Comparison of ENCODE assay signal across 15 mouse cellular contexts in genomic region chr16:37779651-37780280, GRCm38 (mm10). TPM values are rescaled to one million over a fixed set of nuclear protein-coding genes. Genes with fewer than 3 reads are reported as not detected.
DNase-seq lines count a peak whose midpoint lies in the region; ATAC-seq and TF ChIP-seq lines count a peak whose summit lies in the region.
"Had no signal": no experiment of that assay in that cellular context is flagged by ENCODE, and none has a peak within 500 bp of the region (broad histone marks: within the 10 kb centered on the region; RNA-seq: fewer than 3 reads in every experiment).

No protein-coding gene starts in this region.

- no peak for TF ChIP-seq POLR2A in limb, embryonic 14.5 days (IDR thresholded peaks at IDR 0.05; ENCODE audit: borderline replicate concordance, extremely low read depth, insufficient read depth, insufficient read length)

- no peaks in the 10 kb centered on the region for H3K9me3 ChIP-seq in heart, embryonic 12.5 days (replicated peaks)
- no peaks in the 10 kb centered on the region for H3K9me3 ChIP-seq in kidney, embryonic 16.5 days (ENCODE audit: low read length)
- H3K9me3 ChIP-seq in embryonic facial prominence, embryonic 13.5 days = no peaks in the 10 kb centered on the region
- H3K9me3 ChIP-seq in limb, embryonic 14.5 days (ENCODE audit: control insufficient read depth, low read length) = no peaks in the 10 kb centered on the region

- H3K36me3 ChIP-seq in heart, embryonic 12.5 days = peaks cover 41% of the 10 kb centered on the region
- H3K36me3 ChIP-seq in kidney, embryonic 16.5 days (ENCODE audit: insufficient read depth, low read length) = peaks cover 20% of the 10 kb centered on the region
- peaks cover 40% of the 10 kb centered on the region for H3K36me3 ChIP-seq in embryonic facial prominence, embryonic 13.5 days
- peaks cover 37% of the 10 kb centered on the region for H3K36me3 ChIP-seq in limb, embryonic 14.5 days (ENCODE audit: control insufficient read depth, insufficient read depth, low read length)

- DNase-seq in heart, postnatal 36 days = no peak
- DNase-seq in kidney, postnatal 14 days = no peak
- no peak for DNase-seq in limb, embryonic 14.5 days (ENCODE audit: low spot score)
- DNase-seq in spleen, postnatal 4 days (ENCODE audit: low spot score in 2 of 2) = no peak
- DNase-seq: adrenal gland, postnatal 36 days; cerebellum, adult 11 months; layer of hippocampus, adult 9-11 months; liver; right cerebral cortex, adult 18-20 months; thymus, postnatal 4 days had no signal

- H3K4me1 ChIP-seq in heart, embryonic 12.5 days (replicated peaks) = peaks cover 43% of the 10 kb centered on the region
- peaks cover 47% of the 10 kb centered on the region for H3K4me1 ChIP-seq in kidney, embryonic 16.5 days (ENCODE audit: insufficient read depth, low read length)
- peaks cover 42% of the 10 kb centered on the region for H3K4me1 ChIP-seq in embryonic facial prominence, embryonic 13.5 days
- peaks cover 28% of the 10 kb centered on the region for H3K4me1 ChIP-seq in limb, embryonic 14.5 days (ENCODE audit: control insufficient read depth, insufficient read depth, low read length)

- peak overlapping the region; percentile 32 for H3K27ac ChIP-seq in heart, embryonic 12.5 days (ENCODE audit: poor library complexity, severe bottlenecking)
- peak overlapping the region; percentile 93 for H3K27ac ChIP-seq in kidney, embryonic 16.5 days (ENCODE audit: low read length)
- H3K27ac ChIP-seq in embryonic facial prominence, embryonic 13.5 days = peak overlapping the region; percentile 92
- H3K27ac ChIP-seq in limb, embryonic 14.5 days (replicated peaks; ENCODE audit: low read depth, low read length) = peak overlapping the region; percentile 52

- peak overlapping the region; percentile 37; the same call in 1 of the 2 replicates for H3K9ac ChIP-seq in heart, embryonic 12.5 days
- H3K9ac ChIP-seq in kidney, embryonic 16.5 days (replicated peaks; ENCODE audit: low read length) = peak overlapping the region; percentile 50
- peak overlapping the region; percentile 98 for H3K9ac ChIP-seq in embryonic facial prominence, embryonic 13.5 days
- H3K9ac ChIP-seq in limb, embryonic 14.5 days (ENCODE audit: low read depth, low read length, severe bottlenecking) = peak overlapping the region; percentile 93

- H3K4me2 ChIP-seq in heart, embryonic 12.5 days = peak overlapping the region; percentile 69
- H3K4me2 ChIP-seq in kidney, embryonic 16.5 days (replicated peaks; ENCODE audit: low read depth, low read length) = peak overlapping the region; percentile 68
- H3K4me2 ChIP-seq in embryonic facial prominence, embryonic 13.5 days = peak overlapping the region; percentile 66
- peak overlapping the region; percentile 66 for H3K4me2 ChIP-seq in limb, embryonic 14.5 days (replicated peaks; ENCODE audit: low read depth, low read length, severe bottlenecking)

- no peaks in the 10 kb centered on the region for H3K27me3 ChIP-seq in heart, embryonic 12.5 days (replicated peaks)
- no peaks in the 10 kb centered on the region for H3K27me3 ChIP-seq in kidney, embryonic 16.5 days (ENCODE audit: insufficient read depth, low read length)
- no peaks in the 10 kb centered on the region for H3K27me3 ChIP-seq in embryonic facial prominence, embryonic 13.5 days
- H3K27me3 ChIP-seq in limb, embryonic 14.5 days (ENCODE audit: control insufficient read depth, insufficient read depth, low read length) = no peaks in the 10 kb centered on the region
- H3K27me3 ChIP-seq: CH12.LX had no signal

- no peak for ATAC-seq in heart, embryonic 12.5 days (ENCODE audit: insufficient number of reproducible peaks, low FRiP score)
- ATAC-seq in kidney, embryonic 16.5 days (ENCODE audit: low FRiP score, low TSS enrichment) = peak; percentile 4; the same call in 1 of the 2 replicates
- no peak for ATAC-seq in embryonic facial prominence, embryonic 13.5 days (ENCODE audit: insufficient number of reproducible peaks, insufficient read depth, low FRiP score, low TSS enrichment, low read depth)
- no peak for ATAC-seq in limb, embryonic 14.5 days (ENCODE audit: low FRiP score, low read depth)
- no peak for ATAC-seq in megakaryocyte-erythroid progenitor cell, adult 5-6 weeks (replicated peaks; ENCODE audit: low FRiP score, low TSS enrichment, poor library complexity, severe bottlenecking)

- intact Hi-C loops in heart, postnatal 36 days (cut with DNase I) = no loop called here

- peak overlapping the region; percentile 94 for H3K4me3 ChIP-seq in heart, embryonic 12.5 days
- H3K4me3 ChIP-seq in kidney, embryonic 16.5 days (ENCODE audit: low read length) = peak overlapping the region; percentile 81
- peak overlapping the region; percentile 91 for H3K4me3 ChIP-seq in embryonic facial prominence, embryonic 13.5 days
- peak overlapping the region; percentile 90 for H3K4me3 ChIP-seq in limb, embryonic 14.5 days (replicated peaks; ENCODE audit: low read length)

- 73% methylated on average over 7 of the region's 7 CpGs for WGBS in heart, embryonic 12.5 days
- WGBS in kidney, embryonic 16.5 days = 37% methylated on average over 7 of the region's 7 CpGs
- WGBS in embryonic facial prominence, embryonic 13.5 days = 67% methylated on average over 7 of the region's 7 CpGs
- 47% methylated on average over 7 of the region's 7 CpGs for WGBS in limb, embryonic 14.5 days

RNA-seq across cellular contexts. Expression of gene Fstl1, which starts 3.1 kb away (rescaled TPM):
- polyA plus RNA-seq in heart, embryonic 12.5 days (2016; fragmentation: Nextera tagmentation; extraction: Ambion mirVana) = 558 and 559 TPM in 2 replicates
- total RNA-seq in heart, postnatal 36 days (2021) = 100 to 1,000 TPM in 1 of 2 experiments, 10 to 100 TPM in 1; 80.0 to 103 TPM
- polyA plus RNA-seq in kidney, embryonic 16.5 days (2015; fragmentation: Nextera tagmentation; extraction: Ambion mirVana) = 657 and 680 TPM in 2 replicates
- polyA plus RNA-seq in embryonic facial prominence, embryonic 13.5 days (2015; fragmentation: Nextera tagmentation; extraction: Ambion mirVana) = 683 and 792 TPM in 2 replicates
- 478 and 520 TPM in 2 replicates for polyA plus RNA-seq in limb, embryonic 14.5 days (2012; rRNA removed)
- polyA plus RNA-seq in limb, embryonic 14.5 days (2014; fragmentation: Nextera tagmentation; extraction: Ambion mirVana) = 865 and 910 TPM in 2 replicates
- total RNA-seq in megakaryocyte-erythroid progenitor cell, adult 5-6 weeks (2014; fragmentation: Nextera tagmentation) = 2.1 TPM in 1 of 2 replicates, not detected in the other
- 0.23 and 0.42 TPM in 2 replicates for total RNA-seq in megakaryocyte-erythroid progenitor cell, adult 5-6 weeks (2017)

Comparison
In these comparisons a context has a peak if more than half of its experiments do, and no peak if none do; other contexts are left out.
1. H3K27ac ChIP-seq: peak in every context shown above with its lines; median percentile 93 in kidney, embryonic 16.5 days; 92 in embryonic facial prominence, embryonic 13.5 days; 52 in limb, embryonic 14.5 days; 32 in heart, embryonic 12.5 days.
2. H3K9ac ChIP-seq: peak in every context shown above with its lines; median percentile 98 in embryonic facial prominence, embryonic 13.5 days; 93 in limb, embryonic 14.5 days; 50 in kidney, embryonic 16.5 days; 37 in heart, embryonic 12.5 days.